Mouse (Mus musculus): ENCODE measurements at regions not wholly inside any gene's neighbourhood (a gene's known extent, or its start where the extent isn't known, plus 50 kb on each side); places are given as distances from the start of the nearest gene placed in this dataset.

GRCm38 (mm10) chr1:4570730-4571129 lies 237.0 kb upstream of the Gm37988 start:
- TF ChIP-seq CTCF (IDR thresholded peaks at IDR 0.05; ENCODE audit: low read depth) (no peak), EP300 (IDR thresholded peaks at IDR 0.05; ENCODE audit: low read depth) (no peak)
